Mouse (Mus musculus) embryonic facial prominence, embryonic 12.5 days (tissue): ENCODE measurements at regions not wholly inside any gene's neighbourhood (a gene's known extent, or its start where the extent isn't known, plus 50 kb on each side); places are given as distances from the start of the nearest gene placed in this dataset.
A peak's percentile ranks its signal among the peaks of the same experiment; 100 is the strongest.

Experiments used
- ATAC-seq: fragments of 200-750 bp; cut with Nextera tagmentation; 2 replicates; pipeline ENCODE4 v1.8.0; 2017; ENCODE audit not compliant: insufficient number of reproducible peaks, insufficient read depth, low FRiP score, low TSS enrichment
- H3K27ac ChIP-seq: fragments of 300-500 bp; sonication (generic); 2 replicates; pipeline ENCODE4 v1.5.1; 2016; ENCODE audit warnings: mild to moderate bottlenecking
- H3K27me3 ChIP-seq: fragments of 300-500 bp; sonication (generic); 2 replicates; pipeline ENCODE4 v1.6.1; 2016; ENCODE audit warnings: mild to moderate bottlenecking, moderate library complexity
- H3K36me3 ChIP-seq: fragments of 300-500 bp; sonication (generic); 2 replicates; pipeline ENCODE4 v1.6.1; 2016; ENCODE audit warnings: mild to moderate bottlenecking
- H3K4me1 ChIP-seq: fragments of 300-500 bp; sonication (generic); 2 replicates; pipeline ENCODE4 v1.6.1; 2016
- H3K4me2 ChIP-seq: fragments of 300-500 bp; sonication (generic); replicated peaks from 2 replicates; pipeline ENCODE4 v1.6.1; 2016; ENCODE audit warnings: mild to moderate bottlenecking, moderate library complexity
- H3K4me3 ChIP-seq: fragments of 300-500 bp; sonication (generic); 2 replicates; pipeline ENCODE4 v1.5.1; 2016; ENCODE audit warnings: mild to moderate bottlenecking
- H3K9ac ChIP-seq: fragments of 300-500 bp; sonication (generic); 2 replicates; pipeline ENCODE4 v1.6.1; 2016; ENCODE audit warnings: mild to moderate bottlenecking, moderate library complexity
- H3K9me3 ChIP-seq: fragments of 300-500 bp; sonication (generic); 2 replicates; pipeline ENCODE4 v1.6.1; 2016; ENCODE audit warnings: mild to moderate bottlenecking, moderate library complexity
- WGBS: fragments of 180-500 bp; shearing (Covaris S2); methylation state at CpG from one replicate; pipeline ENCODE4 v1.1.7; 2016; 5-methylcytosine and 5-hydroxymethylcytosine counted together

- Histone ChIP-seq H3K4me2 (no peak overlapping the region), H3K9ac (no peak overlapping the region), H3K4me1 (no peaks in the 10 kb centered on the region), H3K36me3 (no peaks in the 10 kb centered on the region), H3K27ac (no peak overlapping the region), H3K27me3 (no peaks in the 10 kb centered on the region), H3K4me3 (no peak overlapping the region), H3K9me3 (no peaks in the 10 kb centered on the region)
- 59% methylated on average over 2 of the region's 2 CpGs for WGBS
- no peak for ATAC-seq
These were observed 904.8 kb upstream of the Lrrc6 start for GRCm38 (mm10) chr15:67405523-67405922.

DNA sequence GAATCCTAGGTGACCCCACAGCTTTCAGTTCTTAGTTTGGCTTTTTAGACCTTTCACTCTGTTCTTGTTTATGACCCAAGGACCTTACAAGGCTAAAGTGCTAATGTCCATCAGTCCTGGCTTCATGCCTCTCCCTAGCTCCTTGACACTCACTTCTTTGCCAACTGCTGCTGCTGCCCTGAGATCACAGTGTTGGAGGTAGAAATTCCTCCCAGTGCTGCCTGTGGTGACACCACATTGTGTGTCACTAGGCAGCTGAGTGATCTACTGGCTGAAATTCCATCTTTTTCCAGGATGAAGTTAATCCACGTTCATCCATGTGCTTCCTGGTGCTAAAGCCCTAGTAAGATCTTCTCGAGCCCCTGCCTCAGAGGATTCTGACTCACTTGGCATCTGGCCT, 904.3 kb upstream of the Lrrc6 start:
- 83% methylated on average over 2 of the region's 2 CpGs for whole genome bisulfite sequencing
- no peak overlapping the region for H3K27ac ChIP-seq
- H3K4me3 ChIP-seq = no peak overlapping the region

GRCm38 (mm10) chr15:67402310-67402709, 901.6 kb upstream of the Lrrc6 start:
- H3K27me3 ChIP-seq = no peaks in the 10 kb centered on the region
- no peaks in the 10 kb centered on the region for H3K36me3 ChIP-seq
- H3K4me2 ChIP-seq = no peak overlapping the region
- ATAC-seq = no peak
- H3K9ac ChIP-seq = no peak overlapping the region
- H3K4me3 ChIP-seq = no peak overlapping the region
- no peaks in the 10 kb centered on the region for H3K4me1 ChIP-seq
- H3K9me3 ChIP-seq = no peaks in the 10 kb centered on the region
- no peak overlapping the region for H3K27ac ChIP-seq

More for the DNA sequence above, 904.3 kb upstream of the Lrrc6 start:
- H3K27me3 ChIP-seq = no peaks in the 10 kb centered on the region
- no peak overlapping the region for H3K9ac ChIP-seq
- no peak overlapping the region for H3K4me2 ChIP-seq
- no peaks in the 10 kb centered on the region for H3K9me3 ChIP-seq
- no peaks in the 10 kb centered on the region for H3K4me1 ChIP-seq
- no peaks in the 10 kb centered on the region for H3K36me3 ChIP-seq
- ATAC-seq = no peak

DNA sequence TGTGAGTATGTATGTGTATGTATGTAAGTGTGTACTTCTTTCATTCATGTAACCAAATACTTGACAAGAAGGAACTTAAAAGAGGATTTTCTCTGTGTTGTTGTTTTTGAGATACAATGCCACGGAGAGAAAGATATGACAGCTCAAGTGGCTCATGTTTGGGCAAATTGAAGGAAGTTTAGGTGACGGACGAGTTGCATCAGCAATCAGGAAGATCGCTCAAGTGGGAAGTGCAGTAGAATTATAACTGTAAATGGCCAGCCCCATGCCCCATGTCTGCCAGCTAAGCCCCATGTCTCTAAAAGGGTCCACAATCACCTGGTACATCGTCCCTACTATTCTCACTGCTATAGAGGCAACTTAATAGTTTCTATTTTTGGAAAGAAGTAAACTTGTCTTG, 896.6 kb upstream of the Lrrc6 start:
- no peaks in the 10 kb centered on the region for H3K27me3 ChIP-seq
- no peak overlapping the region for H3K4me2 ChIP-seq
- WGBS = 78% methylated on average over 5 of the region's 5 CpGs
- H3K27ac ChIP-seq = no peak overlapping the region
- H3K9ac ChIP-seq = no peak overlapping the region
- no peaks in the 10 kb centered on the region for H3K4me1 ChIP-seq
- no peaks in the 10 kb centered on the region for H3K36me3 ChIP-seq
- no peaks in the 10 kb centered on the region for H3K9me3 ChIP-seq
- H3K4me3 ChIP-seq = no peak overlapping the region
- no peak for ATAC-seq

- no peak overlapping the region for H3K4me2 ChIP-seq
- H3K9ac ChIP-seq = no peak overlapping the region
- no peak overlapping the region for H3K27ac ChIP-seq
- no peaks in the 10 kb centered on the region for H3K4me1 ChIP-seq
- H3K36me3 ChIP-seq = no peaks in the 10 kb centered on the region
- ATAC-seq = no peak
- no peaks in the 10 kb centered on the region for H3K9me3 ChIP-seq
- H3K27me3 ChIP-seq = no peaks in the 10 kb centered on the region
- H3K4me3 ChIP-seq = no peak overlapping the region
- WGBS = 82% methylated on average over 1 of the region's 1 CpGs
These were observed 894.4 kb upstream of the Lrrc6 start for GRCm38 (mm10) chr15:67395114-67395513.

GRCm38 (mm10) chr15:67391918-67392317, 891.2 kb upstream of the Lrrc6 start:
- H3K9me3 ChIP-seq = no peaks in the 10 kb centered on the region
- no peak overlapping the region for H3K9ac ChIP-seq
- H3K4me3 ChIP-seq = no peak overlapping the region
- no peaks in the 10 kb centered on the region for H3K4me1 ChIP-seq
- no peaks in the 10 kb centered on the region for H3K36me3 ChIP-seq
- no peak overlapping the region for H3K27ac ChIP-seq
- ATAC-seq = no peak
- no peaks in the 10 kb centered on the region for H3K27me3 ChIP-seq
- no peak overlapping the region for H3K4me2 ChIP-seq
- 90% methylated on average over 5 of the region's 5 CpGs for WGBS

GRCm38 (mm10) chr15:67388514-67388913, 887.8 kb upstream of the Lrrc6 start:
- Histone ChIP-seq H3K27ac (no peak overlapping the region), H3K9ac (no peak overlapping the region), H3K36me3 (no peaks in the 10 kb centered on the region), H3K27me3 (no peaks in the 10 kb centered on the region), H3K4me1 (no peaks in the 10 kb centered on the region), H3K9me3 (no peaks in the 10 kb centered on the region), H3K4me2 (no peak overlapping the region), H3K4me3 (no peak overlapping the region)
- ATAC-seq = no peak
- 60% methylated on average over 8 of the region's 8 CpGs for WGBS

DNA sequence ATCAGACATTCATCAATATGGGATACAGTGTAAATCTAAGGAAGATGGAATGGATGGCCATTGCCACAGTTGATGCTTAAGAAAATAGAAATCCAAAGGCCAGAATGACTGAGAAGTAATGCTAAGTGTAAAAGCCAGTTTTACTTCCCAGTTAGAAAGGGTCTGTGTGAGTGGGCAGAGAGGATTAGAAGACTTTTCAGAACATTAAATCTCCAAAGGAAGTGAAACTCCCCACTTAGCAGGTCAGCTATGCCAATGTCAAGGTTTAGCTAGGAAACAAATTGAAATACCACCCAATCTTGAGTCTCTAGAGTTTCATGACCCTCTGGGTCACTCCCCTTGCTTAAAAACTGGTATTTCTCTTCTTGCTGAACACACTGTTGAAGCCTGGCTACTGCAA, 886.2 kb upstream of the Lrrc6 start:
- Histone ChIP-seq H3K27ac (no peak overlapping the region), H3K4me2 (no peak overlapping the region), H3K4me3 (no peak overlapping the region), H3K27me3 (no peaks in the 10 kb centered on the region), H3K9me3 (no peaks in the 10 kb centered on the region), H3K36me3 (no peaks in the 10 kb centered on the region), H3K9ac (no peak overlapping the region), H3K4me1 (no peaks in the 10 kb centered on the region)
- ATAC-seq = no peak

DNA sequence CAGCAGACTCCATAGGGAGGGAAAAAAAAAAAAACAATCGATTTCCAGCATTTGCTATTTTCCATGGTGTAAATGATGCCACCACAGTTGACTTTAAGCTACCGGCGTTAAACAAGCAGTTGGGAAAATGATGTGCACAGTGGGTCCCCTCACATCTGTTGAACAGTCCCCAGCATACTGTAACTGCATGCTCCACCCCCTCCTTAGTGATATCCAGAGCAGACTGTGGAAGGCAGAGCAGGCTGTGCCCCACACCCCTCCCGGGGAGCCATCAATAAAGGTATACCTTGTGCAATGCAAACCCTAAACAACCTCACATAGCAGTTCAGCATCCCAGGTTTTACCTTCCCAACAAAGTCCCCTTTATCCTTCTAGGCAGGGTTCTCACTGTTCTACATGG, 872.9 kb upstream of the Lrrc6 start:
- H3K27ac ChIP-seq = no peak overlapping the region
- ATAC-seq = no peak

GRCm38 (mm10) chr15:67373030-67373429, 872.3 kb upstream of the Lrrc6 start:
- Histone ChIP-seq H3K4me1 (no peaks in the 10 kb centered on the region; the same call in 1 of the 2 replicates), H3K27ac (no peak overlapping the region), H3K27me3 (no peaks in the 10 kb centered on the region), H3K36me3 (no peaks in the 10 kb centered on the region), H3K4me2 (no peak overlapping the region), H3K4me3 (no peak overlapping the region), H3K9ac (no peak overlapping the region), H3K9me3 (no peaks in the 10 kb centered on the region)
- WGBS = 51% methylated on average over 8 of the region's 8 CpGs
- no peak for ATAC-seq

More for the DNA sequence above, 872.9 kb upstream of the Lrrc6 start:
- no peak overlapping the region for H3K4me2 ChIP-seq
- H3K9ac ChIP-seq = no peak overlapping the region
- no peaks in the 10 kb centered on the region; the same call in 1 of the 2 replicates for H3K4me1 ChIP-seq
- H3K36me3 ChIP-seq = no peaks in the 10 kb centered on the region
- no peak overlapping the region for H3K4me3 ChIP-seq
- WGBS = 65% methylated on average over 4 of the region's 4 CpGs
- H3K27me3 ChIP-seq = no peaks in the 10 kb centered on the region
- H3K9me3 ChIP-seq = no peaks in the 10 kb centered on the region

DNA sequence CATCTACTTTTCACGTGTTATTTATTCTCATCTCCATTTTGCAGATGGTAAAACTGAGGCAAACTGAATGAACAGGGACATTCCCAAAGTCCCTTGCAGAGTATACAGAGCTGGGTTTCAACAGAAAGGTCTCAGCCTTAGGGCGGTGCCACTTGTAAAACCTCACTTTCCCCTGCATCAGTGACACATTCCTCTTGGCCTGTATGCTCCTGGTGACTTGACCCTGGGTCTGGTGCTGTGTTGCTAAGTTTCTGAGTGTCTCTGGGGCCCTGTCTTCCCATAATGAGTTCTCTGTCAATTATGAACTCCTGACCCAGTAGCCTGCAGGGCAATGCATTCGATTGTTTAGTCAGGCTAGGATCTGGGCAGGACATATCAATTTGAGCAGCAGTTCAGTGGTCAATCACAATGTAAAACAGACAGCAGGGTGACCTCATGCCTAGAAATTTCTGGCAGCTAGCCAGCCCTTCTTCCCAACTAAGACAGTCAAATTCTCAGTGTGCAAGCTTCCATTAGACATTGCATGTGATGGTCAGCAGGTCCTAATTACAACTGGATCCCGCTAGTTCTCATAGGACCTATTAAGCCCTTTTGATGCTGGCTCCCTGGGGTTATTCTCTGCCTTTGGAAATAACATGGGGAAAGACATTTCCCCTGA, 863.5 kb upstream of the Lrrc6 start:
- Histone ChIP-seq H3K4me3 (no peak overlapping the region), H3K27me3 (no peaks in the 10 kb centered on the region), H3K27ac (no peak overlapping the region), H3K9ac (no peak overlapping the region), H3K4me1 (peaks cover 10% of the 10 kb centered on the region), H3K4me2 (no peak overlapping the region), H3K9me3 (no peaks in the 10 kb centered on the region), H3K36me3 (no peaks in the 10 kb centered on the region)
- ATAC-seq = peak; percentile 77
- WGBS = 32% methylated on average over 4 of the region's 4 CpGs

GRCm38 (mm10) chr15:67361012-67361571, 860.4 kb upstream of the Lrrc6 start:
- Histone ChIP-seq H3K9ac (no peak overlapping the region), H3K27ac (no peak overlapping the region)
- 0% methylated on average over 1 of the region's 1 CpGs for WGBS

More at GRCm38 (mm10) chr15:67361012-67361571, 860.4 kb upstream of the Lrrc6 start:
- H3K9me3 ChIP-seq = no peaks in the 10 kb centered on the region
- H3K27me3 ChIP-seq = no peaks in the 10 kb centered on the region
- no peak overlapping the region for H3K4me2 ChIP-seq
- peaks cover 10% of the 10 kb centered on the region for H3K4me1 ChIP-seq
- no peak for ATAC-seq
- H3K36me3 ChIP-seq = no peaks in the 10 kb centered on the region
- no peak overlapping the region for H3K4me3 ChIP-seq
